Mouse (Mus musculus): Measurements from ENCODE around the gene Car12.
"Not testable (repeated sequence)": the region's sequence is repeated elsewhere in the genome, so short reads cannot be mapped to it uniquely, and the experiment has no call there.

The Car12 gene

DNA sequence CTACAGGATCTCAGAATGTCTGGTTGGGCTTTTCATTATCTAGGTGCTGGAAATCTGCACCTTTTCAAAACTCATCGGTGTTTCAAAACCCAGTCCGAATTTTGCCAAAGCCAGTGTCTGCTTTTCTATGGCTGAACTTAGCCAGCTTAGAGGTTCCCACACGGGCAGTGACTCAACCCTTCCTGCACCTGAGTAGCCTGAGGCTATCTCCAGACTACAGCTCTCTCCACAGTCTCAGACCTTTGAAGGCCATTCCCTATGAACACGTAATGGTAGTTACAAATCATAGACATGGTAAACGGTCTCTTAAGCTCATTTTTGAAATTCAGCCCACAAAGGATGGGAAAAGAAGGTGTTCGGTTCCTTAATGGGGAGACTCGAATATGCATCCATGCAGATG lies 26.0 kb downstream of the Car12 start:
- in situ Hi-C loops (cut with MboI; ENCODE audit: low pct_unique_long_range_greater_than_20kb in 1 of 2, low sequenced_read_pairs in 2 of 2, unreplicated experiment in 1 of 2): no loop called here

- in situ Hi-C loops (cut with MboI; ENCODE audit: low pct_unique_long_range_greater_than_20kb in 1 of 2, low sequenced_read_pairs in 2 of 2, unreplicated experiment in 1 of 2): no loop called here
Observed at GRCm38 (mm10) chr9:66744531-66744930, 31.0 kb downstream of the Car12 start.

- in situ Hi-C loops (cut with MboI; ENCODE audit: low pct_unique_long_range_greater_than_20kb in 1 of 2, low sequenced_read_pairs in 2 of 2, unreplicated experiment in 1 of 2): no loop called here
Observed at GRCm38 (mm10) chr9:66748390-66748789, 34.9 kb downstream of the Car12 start.

- in situ Hi-C loops (cut with MboI; ENCODE audit: low pct_unique_long_range_greater_than_20kb in 1 of 2, low sequenced_read_pairs in 2 of 2, unreplicated experiment in 1 of 2): no loop called here
Observed at GRCm38 (mm10) chr9:66752849-66753248, 39.4 kb downstream of the Car12 start.

DNA sequence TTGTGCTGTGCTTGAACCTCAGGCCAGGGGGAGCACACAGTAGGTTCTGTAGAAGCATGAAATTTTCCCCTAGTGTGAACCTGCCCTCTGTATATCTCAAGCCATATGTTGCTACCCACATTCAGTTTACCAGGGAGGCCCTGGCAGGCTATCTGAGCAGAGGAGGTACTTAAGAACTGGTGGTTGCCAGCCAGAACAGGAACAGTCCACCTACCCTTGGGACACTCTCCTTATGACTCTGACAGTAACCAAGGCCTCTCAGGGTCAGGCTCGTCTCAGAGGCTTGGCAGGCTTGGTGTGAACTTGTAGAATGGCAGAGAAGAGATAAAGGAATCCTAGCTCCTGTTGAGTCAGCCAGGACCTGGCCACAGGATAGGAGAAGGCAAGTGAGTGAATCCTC lies 47.5 kb downstream of the Car12 start:
- in situ Hi-C loops (cut with MboI; ENCODE audit: low pct_unique_long_range_greater_than_20kb in 1 of 2, low sequenced_read_pairs in 2 of 2, unreplicated experiment in 1 of 2): no loop called here

GRCm38 (mm10) chr9:66768721-66769120 lies 55.2 kb downstream of the Car12 start:
- in situ Hi-C loops (cut with MboI; ENCODE audit: low pct_unique_long_range_greater_than_20kb in 1 of 2, low sequenced_read_pairs in 2 of 2, unreplicated experiment in 1 of 2): no loop called here

GRCm38 (mm10) chr9:66769275-66769674 lies 55.8 kb downstream of the Car12 start:
- in situ Hi-C loops (cut with MboI; ENCODE audit: low pct_unique_long_range_greater_than_20kb in 1 of 2, low sequenced_read_pairs in 2 of 2, unreplicated experiment in 1 of 2): no loop called here

DNA sequence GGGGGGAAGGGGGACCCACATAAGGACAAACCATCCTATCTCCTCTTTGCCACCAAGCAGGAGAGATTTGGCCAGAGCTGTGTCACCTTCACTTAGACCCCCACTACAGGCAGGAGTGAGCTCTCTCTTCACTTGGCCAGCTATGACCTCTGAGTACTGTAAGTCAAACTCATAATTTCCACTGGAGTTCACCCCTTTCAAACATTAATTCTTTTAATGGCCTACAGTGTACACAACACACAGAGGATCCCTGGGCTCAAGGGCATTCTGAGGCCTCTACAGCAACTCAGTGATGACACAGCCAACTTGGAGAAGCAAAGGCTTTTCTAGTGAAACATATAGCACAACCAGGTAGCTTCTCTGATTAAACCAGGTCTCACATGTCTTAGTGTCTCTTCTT lies 57.2 kb downstream of the Car12 start:
- in situ Hi-C loops (cut with MboI; ENCODE audit: low pct_unique_long_range_greater_than_20kb in 1 of 2, low sequenced_read_pairs in 2 of 2, unreplicated experiment in 1 of 2): no loop called here

DNA sequence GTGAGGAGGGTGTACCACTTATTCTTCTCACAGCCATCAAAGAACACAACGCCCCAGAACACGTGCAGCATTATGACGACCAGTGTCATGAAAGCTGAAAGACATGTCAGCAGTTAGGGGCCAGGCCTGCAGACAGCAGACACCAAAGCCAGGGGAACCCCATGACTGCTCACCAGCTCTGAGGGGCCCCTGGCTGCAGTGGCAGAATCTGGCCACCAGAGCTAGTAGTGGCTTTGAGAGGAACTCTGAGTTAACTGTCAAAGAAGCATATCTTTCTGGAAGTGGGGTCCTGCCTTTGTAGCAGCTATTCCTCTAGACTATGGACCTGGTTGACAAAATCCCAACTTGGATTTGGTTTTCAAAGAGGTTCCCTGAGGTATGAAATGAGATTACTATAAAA lies 71.1 kb downstream of the Car12 start:
- in situ Hi-C loops (cut with MboI; ENCODE audit: low pct_unique_long_range_greater_than_20kb in 1 of 2, low sequenced_read_pairs in 2 of 2, unreplicated experiment in 1 of 2): not testable (repeated sequence)

DNA sequence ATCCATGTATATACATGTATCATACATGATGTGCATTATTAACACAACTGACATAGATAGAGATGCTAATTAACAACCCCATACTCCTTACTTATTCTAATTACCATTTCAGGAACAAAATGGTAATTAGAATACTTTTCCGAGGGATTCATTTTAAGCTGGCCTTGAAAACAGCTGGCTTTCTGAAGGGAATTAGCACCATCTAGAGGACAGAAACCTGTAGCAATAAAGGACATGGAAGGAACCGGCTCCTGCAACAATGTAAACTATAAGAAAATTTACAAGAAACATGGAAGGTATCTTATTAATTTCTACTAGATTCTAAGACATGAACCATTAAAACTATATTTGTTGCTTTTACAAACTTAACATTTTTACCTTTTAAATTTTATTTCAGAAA lies 74.3 kb downstream of the Car12 start:
- in situ Hi-C loops (cut with MboI; ENCODE audit: low pct_unique_long_range_greater_than_20kb in 1 of 2, low sequenced_read_pairs in 2 of 2, unreplicated experiment in 1 of 2): no loop called here

DNA sequence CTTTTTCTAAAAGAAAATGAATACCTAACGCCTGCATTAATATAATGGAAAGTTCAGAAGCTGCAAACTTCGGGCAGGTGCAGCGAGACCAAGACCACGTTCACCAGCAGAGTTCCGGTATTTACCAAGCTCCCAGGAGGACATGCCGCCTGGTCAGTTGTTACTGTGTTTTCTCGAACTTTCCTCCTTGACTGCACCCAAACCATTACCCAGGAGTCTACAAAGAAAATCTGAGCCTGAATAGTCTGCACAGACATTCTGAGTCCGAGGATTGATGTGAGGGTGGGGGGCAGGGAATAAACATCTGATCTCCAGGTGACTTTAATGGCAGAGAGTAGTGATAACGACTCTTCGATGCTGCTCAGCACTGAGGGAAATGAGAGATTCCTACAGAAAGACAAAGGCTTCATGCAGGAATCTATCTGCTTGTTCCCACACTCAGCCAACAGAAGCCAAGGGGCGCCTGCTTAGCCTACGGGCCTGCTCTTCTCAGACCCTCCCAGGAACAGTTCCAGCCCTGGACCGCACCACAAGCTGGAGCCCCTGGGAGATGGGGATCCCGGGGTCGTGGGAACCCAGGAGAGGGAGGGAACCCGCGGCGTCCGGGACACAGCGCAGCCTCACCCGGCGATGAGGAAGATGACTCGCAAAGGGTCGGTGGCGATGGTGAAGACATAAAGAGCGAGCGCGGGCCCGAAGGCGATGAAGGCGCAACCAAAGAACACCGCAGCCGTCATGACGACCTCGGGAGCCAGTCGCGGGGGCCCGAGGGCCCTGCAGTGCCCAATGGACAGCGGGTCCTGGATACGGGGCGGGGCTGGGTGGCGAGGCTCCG lies 81.4 kb downstream of the Car12 start:
- in situ Hi-C loops (cut with MboI; ENCODE audit: low pct_unique_long_range_greater_than_20kb in 1 of 2, low sequenced_read_pairs in 2 of 2, unreplicated experiment in 1 of 2): no loop called here

DNA sequence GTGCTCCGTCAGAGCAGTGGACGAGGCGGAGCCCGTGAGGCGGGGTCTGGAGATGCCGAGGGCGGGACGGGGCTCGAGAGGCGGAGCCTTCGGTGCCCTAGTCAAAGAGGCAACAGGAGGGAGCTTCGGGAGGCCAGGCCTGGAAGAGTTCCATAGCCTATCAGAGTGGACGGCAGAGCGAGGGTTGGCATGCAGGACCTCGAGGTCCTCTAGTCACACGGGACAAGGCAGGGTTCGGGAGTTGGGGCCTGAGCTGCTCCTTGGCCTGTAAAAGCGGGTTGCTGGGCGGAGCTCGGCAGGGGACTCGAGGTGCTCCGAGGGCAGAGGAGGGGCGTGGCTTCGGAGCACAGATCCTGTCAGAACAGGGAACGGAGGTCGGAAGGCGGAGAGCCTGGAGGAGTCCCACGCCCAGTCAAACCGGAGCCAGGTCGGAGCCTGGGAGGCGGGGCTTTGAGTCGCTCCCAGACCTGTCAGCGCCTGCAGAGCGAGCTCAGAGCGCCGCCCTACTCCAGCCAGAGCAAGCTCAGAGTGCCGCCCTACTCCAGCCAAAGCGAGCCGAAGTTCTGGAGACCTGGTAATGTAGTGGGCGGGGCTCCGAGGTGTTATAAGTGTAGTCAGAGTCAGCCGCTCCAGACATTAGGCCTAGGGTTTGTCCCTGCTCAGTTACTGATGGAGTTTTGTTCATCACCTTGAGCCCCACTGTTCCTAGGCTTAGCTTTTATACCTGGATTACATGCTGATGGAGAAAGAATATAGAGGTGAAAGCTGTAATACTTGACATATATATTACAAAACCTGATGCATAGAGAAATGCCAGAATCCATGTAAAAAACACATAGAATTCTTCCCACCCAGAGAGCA lies 82.2 kb downstream of the Car12 start, which contains the start of gene Aph1b:
Aph1b (minus strand) TSS at position 27 of the 861 bp plus-strand sequence.
- in situ Hi-C loops (cut with MboI; ENCODE audit: low pct_unique_long_range_greater_than_20kb in 1 of 2, low sequenced_read_pairs in 2 of 2, unreplicated experiment in 1 of 2): no loop called here

DNA sequence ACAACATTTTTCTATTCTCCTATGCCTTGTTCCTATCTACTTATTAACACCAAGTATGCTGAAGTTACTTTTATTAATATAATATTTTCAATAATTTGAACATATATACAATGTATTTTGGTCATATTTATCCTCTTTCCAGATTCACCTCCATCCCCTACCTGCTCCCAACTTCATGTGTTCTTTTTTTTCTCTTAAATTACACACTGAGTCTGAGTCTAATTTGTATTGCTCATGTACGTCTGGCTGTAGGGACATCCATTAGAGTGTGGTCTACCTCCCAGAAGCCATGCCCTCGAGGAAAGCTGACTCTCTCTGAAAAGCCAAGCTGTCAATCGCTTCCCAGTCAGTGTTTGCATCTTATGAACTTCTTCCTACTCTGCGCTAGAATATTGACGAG lies 83.3 kb downstream of the Car12 start, which contains the start of gene Gm10647:
Gm10647 (plus strand) TSS at position 301 of the 400 bp plus-strand sequence.
- in situ Hi-C loops (cut with MboI; ENCODE audit: low pct_unique_long_range_greater_than_20kb in 1 of 2, low sequenced_read_pairs in 2 of 2, unreplicated experiment in 1 of 2): no loop called here

GRCm38 (mm10) chr9:66801947-66802346 lies 88.5 kb downstream of the Car12 start:
- in situ Hi-C loops (cut with MboI; ENCODE audit: low pct_unique_long_range_greater_than_20kb in 1 of 2, low sequenced_read_pairs in 2 of 2, unreplicated experiment in 1 of 2): no loop called here

DNA sequence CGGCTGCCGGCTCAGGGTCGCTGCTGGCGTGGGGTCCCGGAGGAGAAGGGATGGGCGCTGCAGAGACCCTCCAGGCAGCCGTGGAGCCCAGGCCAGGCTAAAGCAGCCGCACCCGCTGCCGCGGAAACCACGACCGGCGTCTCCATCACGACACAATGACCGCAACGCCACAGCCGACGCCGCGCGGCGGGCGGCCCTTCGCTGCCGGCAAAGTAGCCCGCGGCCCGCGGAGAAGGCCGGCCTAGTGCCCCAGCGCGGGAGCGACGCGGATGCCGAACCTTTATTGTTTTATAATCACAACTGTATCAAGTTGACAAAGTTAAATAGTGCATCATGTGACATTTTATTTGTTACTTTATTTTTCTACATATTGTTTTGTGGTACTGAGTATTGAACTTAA lies 92.5 kb downstream of the Car12 start:
- in situ Hi-C loops (cut with MboI; ENCODE audit: low pct_unique_long_range_greater_than_20kb in 1 of 2, low sequenced_read_pairs in 2 of 2, unreplicated experiment in 1 of 2): not testable (repeated sequence)

- in situ Hi-C loops (cut with MboI; ENCODE audit: low pct_unique_long_range_greater_than_20kb in 1 of 2, low sequenced_read_pairs in 2 of 2, unreplicated experiment in 1 of 2): no loop called here
Observed at GRCm38 (mm10) chr9:66813392-66813791, 99.9 kb downstream of the Car12 start.

All from mouse embryonic stem cell (cell line).